ENCODE assay signal across 25 mouse cellular contexts in the genomic region with DNA sequence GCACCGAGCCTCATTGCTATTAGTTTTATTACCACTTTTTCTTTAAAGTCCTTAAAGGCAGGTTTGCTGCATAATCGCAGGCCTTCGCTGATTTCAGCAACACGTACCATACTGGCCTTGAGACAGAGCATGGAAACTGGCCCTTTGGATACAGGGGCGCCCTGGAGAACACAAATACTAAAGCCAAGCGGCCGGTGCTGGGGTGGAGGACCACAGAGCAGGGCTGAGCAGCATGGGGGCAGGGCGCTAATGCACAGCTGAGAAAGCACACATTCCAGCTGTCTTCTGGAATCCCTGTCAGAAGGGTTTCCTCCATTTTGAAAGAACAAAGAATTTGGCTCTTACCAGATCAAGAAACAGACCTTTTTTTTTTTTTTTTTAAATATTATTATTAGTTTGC. TPM values are rescaled to one million over a fixed set of nuclear protein-coding genes. Genes with fewer than 3 reads are reported as not detected.
DNase-seq lines count a peak whose midpoint lies in the region; ATAC-seq and TF ChIP-seq lines count a peak whose summit lies in the region.
"Had no signal": no experiment of that assay in that cellular context is flagged by ENCODE, and none has a peak within 500 bp of the region (broad histone marks: within the 10 kb centered on the region; RNA-seq: fewer than 3 reads in every experiment).

No protein-coding gene starts in this region.

- no peaks in the 10 kb centered on the region for H3K9me3 ChIP-seq in lung, postnatal 0 days (ENCODE audit: low read length)
- no peaks in the 10 kb centered on the region for H3K9me3 ChIP-seq in stomach, embryonic 16.5 days (replicated peaks; ENCODE audit: control insufficient read depth, low read length)
- no peaks in the 10 kb centered on the region for H3K9me3 ChIP-seq in stomach, postnatal 0 days (ENCODE audit: control insufficient read depth, low read length)
- H3K9me3 ChIP-seq: forebrain, embryonic 13.5 days; G1E; heart, embryonic 13.5 days; hindbrain, embryonic 15.5 days; liver, embryonic 15.5 days had no signal

- no peaks in the 10 kb centered on the region for H3K27me3 ChIP-seq in lung, postnatal 0 days (replicated peaks; ENCODE audit: insufficient read depth, low read length)
- H3K27me3 ChIP-seq in stomach, embryonic 16.5 days (ENCODE audit: control insufficient read depth, insufficient read depth, low read length) = no peaks in the 10 kb centered on the region
- no peaks in the 10 kb centered on the region for H3K27me3 ChIP-seq in stomach, postnatal 0 days (ENCODE audit: control insufficient read depth, insufficient read depth, low read length)
- H3K27me3 ChIP-seq: forebrain, embryonic 13.5 days; heart, embryonic 13.5 days; hindbrain, embryonic 15.5 days had no signal

- peak; percentile 55 for ATAC-seq in lung, postnatal 0 days
- ATAC-seq in stomach, embryonic 16.5 days (ENCODE audit: insufficient read depth, low FRiP score) = no peak; the same call in 1 of the 2 replicates
- ATAC-seq in stomach, postnatal 0 days (ENCODE audit: low FRiP score, low TSS enrichment) = no peak
- ATAC-seq: forebrain, embryonic 13.5 days; inflammation-experienced regulatory T-cells, adult 6 months had no signal

- peak; percentile 83 for DNase-seq in heart, adult 11 months
- DNase-seq in heart, adult 9 months (ENCODE audit: low spot score in 2 of 2) = no peak
- DNase-seq in kidney, postnatal 4 days = peak; percentile 34 to 44
- DNase-seq in kidney, adult 9 months = no peak
- DNase-seq in lung, postnatal 0 days (ENCODE audit: low spot score) = peak; percentile 49
- no peak for DNase-seq in lung, postnatal 25 days (ENCODE audit: low spot score)
- no peak for DNase-seq in stomach, postnatal 0 days (ENCODE audit: low spot score)
- DNase-seq: adrenal gland, adult 8-10 months; cerebellum, adult 2 months; gastrocnemius, postnatal 36 days; heart, adult 2 months; kidney, adult 11 months; layer of hippocampus, postnatal 36 days; right cerebral cortex, adult 18-20 months; spleen, adult 18-20 months; thymus, adult 2 months; thymus, postnatal 36 days had no signal

- 64% methylated on average over 8 of the region's 8 CpGs for WGBS in lung, postnatal 0 days
- WGBS in stomach, embryonic 16.5 days = 62% methylated on average over 8 of the region's 8 CpGs
- WGBS in stomach, postnatal 0 days = 57% methylated on average over 8 of the region's 8 CpGs

- no peaks in the 10 kb centered on the region for H3K36me3 ChIP-seq in lung, postnatal 0 days (ENCODE audit: insufficient read depth, low read length)
- 0 out of 2 replicates have a peak, but pooled peaks cover 5% of the 10 kb centered on the region for H3K36me3 ChIP-seq in stomach, embryonic 16.5 days (ENCODE audit: control insufficient read depth, insufficient read depth, low read length)
- H3K36me3 ChIP-seq in stomach, postnatal 0 days (ENCODE audit: control insufficient read depth, insufficient read depth, low read length) = 0 out of 2 replicates have a peak, but pooled peaks cover 2% of the 10 kb centered on the region
- H3K36me3 ChIP-seq: G1E; hindbrain, embryonic 15.5 days; liver, embryonic 15.5 days had no signal

- peaks cover 22% of the 10 kb centered on the region; the same call in 1 of the 2 replicates for H3K4me1 ChIP-seq in lung, postnatal 0 days (ENCODE audit: insufficient read depth, low read depth, low read length)
- peaks cover 66% of the 10 kb centered on the region for H3K4me1 ChIP-seq in stomach, embryonic 16.5 days (ENCODE audit: control insufficient read depth, insufficient read depth, low read length)
- peaks cover 7% of the 10 kb centered on the region; the same call in 1 of the 2 replicates for H3K4me1 ChIP-seq in stomach, postnatal 0 days (replicated peaks; ENCODE audit: control insufficient read depth, insufficient read depth)
- H3K4me1 ChIP-seq: liver, embryonic 15.5 days had no signal

- no peak overlapping the region for H3K4me2 ChIP-seq in lung, postnatal 0 days (replicated peaks; ENCODE audit: low read depth, low read length)
- peak overlapping the region; percentile 38 for H3K4me2 ChIP-seq in stomach, embryonic 16.5 days (ENCODE audit: low read depth, low read length)
- no peak overlapping the region for H3K4me2 ChIP-seq in stomach, postnatal 0 days (replicated peaks; ENCODE audit: low read depth)
- H3K4me2 ChIP-seq: forebrain, embryonic 13.5 days; heart, embryonic 13.5 days; hindbrain, embryonic 15.5 days; liver, embryonic 15.5 days had no signal

- TF ChIP-seq CTCF in lung, postnatal 0 days (IDR thresholded peaks at IDR 0.05) = no peak
- no peak for TF ChIP-seq CTCF in stomach, postnatal 0 days (IDR thresholded peaks at IDR 0.05; ENCODE audit: low read depth)

- no peak overlapping the region for H3K27ac ChIP-seq in lung, postnatal 0 days (ENCODE audit: low read length)
- no peak overlapping the region; the same call in 1 of the 2 replicates for H3K27ac ChIP-seq in stomach, embryonic 16.5 days (ENCODE audit: low read length)
- H3K27ac ChIP-seq in stomach, postnatal 0 days (replicated peaks) = no peak overlapping the region
- H3K27ac ChIP-seq: forebrain, embryonic 13.5 days; hindbrain, embryonic 15.5 days; kidney, postnatal 0 days; liver, embryonic 15.5 days had no signal

- no peak for TF ChIP-seq EP300 in lung, postnatal 0 days (IDR thresholded peaks at IDR 0.05)
- no peak for TF ChIP-seq EP300 in stomach, postnatal 0 days (optimal IDR thresholded peaks at IDR 0.05)

- no peak overlapping the region for H3K4me3 ChIP-seq in lung, postnatal 0 days (ENCODE audit: low read depth, low read length)
- peak overlapping the region; percentile 5; the same call in 1 of the 2 replicates for H3K4me3 ChIP-seq in stomach, embryonic 16.5 days (replicated peaks; ENCODE audit: low read length)
- no peak overlapping the region for H3K4me3 ChIP-seq in stomach, postnatal 0 days (ENCODE audit: low read depth, low read length)
- H3K4me3 ChIP-seq: forebrain, embryonic 13.5 days; heart, adult 2 months; heart, embryonic 13.5 days; hindbrain, embryonic 15.5 days; liver, embryonic 15.5 days had no signal

- no peak overlapping the region for H3K9ac ChIP-seq in lung, postnatal 0 days (replicated peaks; ENCODE audit: low read depth)
- H3K9ac ChIP-seq in stomach, embryonic 16.5 days (ENCODE audit: low read length) = no peak overlapping the region
- H3K9ac ChIP-seq in stomach, postnatal 0 days (ENCODE audit: low read length) = no peak overlapping the region
- H3K9ac ChIP-seq: forebrain, embryonic 13.5 days; heart, embryonic 13.5 days; hindbrain, embryonic 15.5 days; liver, embryonic 15.5 days had no signal

RNA-seq across cellular contexts. Expression of a gene that starts 12.5 kb away (rescaled TPM):
- 15.2 and 15.9 TPM in 2 replicates for polyA plus RNA-seq in lung, postnatal 0 days (2015; fragmentation: Nextera tagmentation; extraction: Ambion mirVana)
- polyA plus RNA-seq in stomach, embryonic 16.5 days (2015; fragmentation: Nextera tagmentation; extraction: Ambion mirVana) = 30.3 and 36.6 TPM in 2 replicates
- polyA plus RNA-seq in stomach, postnatal 0 days (2015; fragmentation: Nextera tagmentation; extraction: Ambion mirVana) = 33.0 and 41.1 TPM in 2 replicates
- polyA plus RNA-seq: G1E had no signal

Comparison
In these comparisons a context has a peak if more than half of its experiments do, and no peak if none do; other contexts are left out.
1. DNase-seq: peak in heart, adult 11 months (single experiment), kidney, postnatal 4 days (2 of 2) and lung, postnatal 0 days (single experiment); none in heart, adult 9 months (0 of 2), kidney, adult 9 months (single experiment), lung, postnatal 25 days (single experiment) and stomach, postnatal 0 days (single experiment).